Mouse (Mus musculus) retina, adult 2 months (tissue): Measurements from ENCODE around the gene Tcf3.

Experiments
- DNase-seq: peaks from one replicate; pipeline ENCODE4 v3.0.0-alpha.2; 2012; ENCODE audit warnings: low read depth, low spot score

Gene Tcf3

GRCm38 (mm10) chr10:80385811-80386734 lies 47.4 kb downstream of the Tcf3 start:
- DNase-seq = no peak

GRCm38 (mm10) chr10:80385310-80385709 lies 48.1 kb downstream of the Tcf3 start:
- DNase-seq = no peak

- DNase-seq = no peak
Measured at GRCm38 (mm10) chr10:80384709-80385108, 48.7 kb downstream of the Tcf3 start.

- DNase-seq = no peak
Measured at GRCm38 (mm10) chr10:80384115-80384639, 49.3 kb downstream of the Tcf3 start.

GRCm38 (mm10) chr10:80383431-80383830 lies 50.0 kb downstream of the Tcf3 start:
- DNase-seq = no peak

GRCm38 (mm10) chr10:80382641-80383365 lies 50.6 kb downstream of the Tcf3 start:
- no peak for DNase-seq

- no peak for DNase-seq
Measured at GRCm38 (mm10) chr10:80377716-80378115, 55.7 kb downstream of the Tcf3 start.

- peak; percentile 83 for DNase-seq
Measured at GRCm38 (mm10) chr10:80376160-80376559, 57.3 kb downstream of the Tcf3 start.

- peak; percentile 64 for DNase-seq
Measured at GRCm38 (mm10) chr10:80374063-80374462, 59.4 kb downstream of the Tcf3 start.

GRCm38 (mm10) chr10:80372706-80373105 lies 60.7 kb downstream of the Tcf3 start:
- no peak for DNase-seq

GRCm38 (mm10) chr10:80371983-80372382 lies 61.5 kb downstream of the Tcf3 start:
- DNase-seq = no peak

GRCm38 (mm10) chr10:80371411-80371966 lies 62.0 kb downstream of the Tcf3 start:
- DNase-seq = no peak

- no peak for DNase-seq
Measured at GRCm38 (mm10) chr10:80369995-80370747, 63.3 kb downstream of the Tcf3 start.

- DNase-seq = no peak
Measured at GRCm38 (mm10) chr10:80368392-80368791, 65.1 kb downstream of the Tcf3 start.

- DNase-seq = no peak
Measured at GRCm38 (mm10) chr10:80367954-80368353, 65.5 kb downstream of the Tcf3 start.

- no peak for DNase-seq
Measured at GRCm38 (mm10) chr10:80365736-80366135, 67.7 kb downstream of the Tcf3 start.

- no peak for DNase-seq
Measured at GRCm38 (mm10) chr10:80363734-80364133, 69.7 kb downstream of the Tcf3 start.
